In genomic region chr16:11176208-11176883, GRCm38 (mm10) we compare ENCODE assay signal across 8 mouse cellular contexts. TPM values are rescaled to one million over a fixed set of nuclear protein-coding genes. Genes with fewer than 3 reads are reported as not detected.
DNase-seq lines count a peak whose midpoint lies in the region; ATAC-seq lines count a peak whose summit lies in the region.

Gene Zc3h7a, minus strand, starts transcription at chr16:11176393.

- peak; percentile 94 for ATAC-seq in hindbrain, embryonic 12.5 days (ENCODE audit: low FRiP score)

- H3K36me3 ChIP-seq in hindbrain, embryonic 12.5 days: no peaks in the 10 kb centered on the region

- H3K9me3 ChIP-seq in hindbrain, embryonic 12.5 days (replicated peaks): no peaks in the 10 kb centered on the region

- peak within 1 kb of the TSS; percentile 89 for H3K9ac ChIP-seq in hindbrain, embryonic 12.5 days

- under 1% methylated on average over 57 of the region's 57 CpGs for WGBS in hindbrain, embryonic 12.5 days

- peak within 1 kb of the TSS; percentile 80 for H3K4me2 ChIP-seq in hindbrain, embryonic 12.5 days (replicated peaks)

- H3K4me3 ChIP-seq in hindbrain, embryonic 12.5 days: peak within 1 kb of the TSS; percentile 86

- H3K27ac ChIP-seq in hindbrain, embryonic 12.5 days: peak within 1 kb of the TSS; percentile 91

- 0 out of 2 replicates have a peak, but pooled peaks cover 2% of the 10 kb centered on the region for H3K27me3 ChIP-seq in hindbrain, embryonic 12.5 days

- DNase-seq in Muller cell, postnatal 12 days (ENCODE audit: inconsistent ontology term): peak; percentile 98
- DNase-seq in cerebellum, adult 9-11 months: peak; percentile 92
- peak; percentile 83 to 87 for DNase-seq in frontal cortex, postnatal 10 days (ENCODE audit: low spot score in 2 of 2)
- peak; percentile 88 to 91 for DNase-seq in layer of hippocampus, postnatal 14 days (ENCODE audit: low spot score in 2 of 2)
- DNase-seq in lung, postnatal 14 days: peak; percentile 89
- DNase-seq in retina, adult 2 months (ENCODE audit: low read depth, low spot score): peak; percentile 80
- peak; percentile 89 to 92 for DNase-seq in thymus, postnatal 36 days

- H3K4me1 ChIP-seq in hindbrain, embryonic 12.5 days: peaks cover 10% of the 10 kb centered on the region

RNA-seq across cellular contexts. Expression of gene Zc3h7a, which starts in this region (rescaled TPM):
- polyA plus RNA-seq in hindbrain, embryonic 12.5 days (2016; fragmentation: Nextera tagmentation; extraction: Ambion mirVana): 118 and 124 TPM in 2 replicates
- total RNA-seq in layer of hippocampus, postnatal 14 days (2021): 10 to 100 TPM; 75.6 to 78.0 TPM

Comparison
In these comparisons a context has a peak if more than half of its experiments do, and no peak if none do; other contexts are left out.
1. Peak in every context shown above with its lines: DNase-seq, ATAC-seq, H3K4me3 ChIP-seq and H3K27ac ChIP-seq.